Mouse (Mus musculus) adrenal gland, adult 18-20 months (tissue): ENCODE data around the gene Olfr746. TPM values are rescaled to one million over a fixed set of nuclear protein-coding genes. Genes with fewer than 3 reads are reported as not detected.

Source experiments
- DNase-seq, 2 experiments: peaks; one replicate each; pipeline ENCODE4 v3.0.0; 2021 to 2022; ENCODE audit warnings: low spot score in 2 of 2
- long read RNA-seq, 2 experiments: library from polyadenylated mRNA; stranded (forward); transcript quantifications; one replicate each; pipeline ENCODE4 v2.0.0; 2021
- total RNA-seq, 2 experiments: library from RNA; stranded (reverse); gene quantifications; 1 replicate in 1 of 2; 2 replicates in 1 of 2; pipeline ENCODE4 v1.2.3; 2021

Olfr746 gene
- not detected for total RNA-seq
- long read RNA-seq, experiment 1, result 0 reads
- long read RNA-seq, experiment 2, result 0 reads

DNA sequence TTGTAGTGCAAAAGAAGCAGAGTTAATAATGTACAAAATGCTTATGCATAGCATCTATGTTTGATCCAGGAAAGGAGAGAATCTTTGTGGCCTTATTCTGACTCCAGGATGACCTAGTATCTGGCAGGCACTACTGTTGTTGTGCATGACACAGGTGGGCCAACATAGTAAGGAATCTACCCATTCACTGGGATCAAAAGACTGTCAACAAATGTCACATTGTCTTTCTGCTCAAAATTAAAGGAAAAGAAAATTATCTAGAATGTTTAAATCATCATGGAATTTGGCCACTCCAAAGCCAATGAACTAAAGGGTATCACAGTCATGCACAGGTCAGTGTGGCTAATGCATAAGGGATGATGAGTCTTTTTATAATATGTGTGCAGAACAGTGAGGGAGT lies at the start of gene Olfr746:
Olfr746 (plus strand) TSS at position 301 of the 400 bp plus-strand sequence.
- DNase-seq, result no peak

DNA sequence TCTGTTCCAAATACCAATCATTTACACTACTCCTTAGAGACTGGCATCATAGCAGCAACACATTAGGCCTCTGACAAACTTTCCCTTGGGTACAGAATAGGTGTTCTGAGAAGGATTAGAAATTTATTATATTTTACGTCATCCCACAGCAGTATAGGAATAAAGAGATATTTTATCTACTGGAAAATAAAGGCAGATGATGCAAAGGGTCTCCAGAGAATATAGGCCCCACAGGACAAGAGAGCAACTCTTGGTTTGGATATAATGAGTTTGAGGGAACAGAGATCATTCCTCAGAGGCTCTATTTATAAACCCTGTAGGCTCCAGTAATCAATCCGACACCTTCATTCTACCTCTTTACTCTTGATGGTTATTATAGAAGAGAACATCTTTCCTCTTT lies 32.3 kb upstream of the Olfr746 start, which contains the start of gene Olfr744:
Olfr744 (plus strand) TSS at position 301 of the 400 bp plus-strand sequence.
- DNase-seq, result no peak

DNA sequence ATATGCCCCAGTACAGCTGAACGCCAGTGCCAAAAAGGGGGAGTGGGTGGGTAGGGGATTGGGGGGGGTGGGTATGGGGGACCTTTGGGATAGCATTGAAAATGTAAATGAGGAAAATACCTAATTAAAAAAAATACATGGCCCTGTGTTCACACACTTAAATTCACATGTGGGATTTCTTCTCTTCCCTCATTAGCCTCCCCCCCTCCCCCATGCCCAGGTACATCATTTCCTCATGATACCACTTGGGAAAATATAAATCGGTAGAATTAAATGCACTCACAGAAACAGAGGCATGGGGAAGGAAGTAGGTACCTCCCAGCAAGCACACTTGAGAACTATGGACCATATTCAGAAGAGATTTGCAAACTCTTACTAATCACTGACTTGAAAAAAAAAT lies 7.8 kb upstream of the Olfr746 start, which contains the start of gene Olfr745:
Olfr745 (plus strand) TSS at position 301 of the 400 bp plus-strand sequence.
- DNase-seq, result no peak

DNA sequence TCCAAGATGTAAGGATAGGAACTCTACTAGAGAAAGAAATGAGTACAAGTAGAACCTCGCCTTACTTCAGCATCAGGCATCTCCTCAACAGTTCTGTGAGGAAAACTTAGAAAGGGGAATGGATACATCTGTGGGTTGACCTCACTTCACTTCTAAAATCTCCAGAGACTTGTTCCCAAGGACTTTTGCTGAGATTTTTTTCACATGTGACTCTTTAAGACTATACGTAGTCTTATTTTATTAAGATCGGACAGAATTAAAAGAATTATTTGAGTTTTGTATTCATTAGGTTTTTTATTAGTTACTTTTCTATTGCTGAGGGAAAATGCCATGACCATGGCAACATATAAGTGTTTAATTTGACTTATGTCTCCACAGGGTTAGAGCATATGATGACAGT lies 46.2 kb downstream of the Olfr746 start, which contains the start of gene Olfr747:
Olfr747 (minus strand) TSS at position 101 of the 400 bp plus-strand sequence.
- no peak for DNase-seq

Other genes starting within 250 kb of the Olfr746 start
- gene Olfr738, start 239.5 kb upstream of the Olfr746 start, total RNA-seq, result not detected
- not detected for gene Olfr739, start 228.5 kb upstream of the Olfr746 start, total RNA-seq
- gene Olfr740, start 201.5 kb upstream of the Olfr746 start, total RNA-seq, result not detected
- not detected for gene Olfr741, start 174.3 kb upstream of the Olfr746 start, total RNA-seq
- gene Olfr742, start 143.5 kb upstream of the Olfr746 start, total RNA-seq, result not detected
- not detected for gene Olfr743, start 125.2 kb upstream of the Olfr746 start, total RNA-seq
- gene Olfr744, start 32.2 kb upstream of the Olfr746 start, total RNA-seq, result not detected
- gene Olfr745, start 7.7 kb upstream of the Olfr746 start, total RNA-seq, result not detected
- not detected for gene Olfr747, start 46.1 kb downstream of the Olfr746 start, total RNA-seq
- not detected for gene Olfr748, start 60.3 kb downstream of the Olfr746 start, total RNA-seq
- not detected for gene Olfr749, start 98.0 kb downstream of the Olfr746 start, total RNA-seq
- gene Ttc5, start 138.4 kb downstream of the Olfr746 start, total RNA-seq, result 10 to 100 TPM; 29.0 to 35.5 TPM
- gene Ccnb1ip1, start 160.6 kb downstream of the Olfr746 start, total RNA-seq, result not detected
- gene Parp2, start 160.8 kb downstream of the Olfr746 start, total RNA-seq, result 10 to 100 TPM; 21.0 to 22.7 TPM
- gene Tep1, start 223.5 kb downstream of the Olfr746 start, total RNA-seq, result 10 to 100 TPM; 22.2 to 25.2 TPM